Mouse (Mus musculus) adrenal gland, postnatal 25 days (tissue): ENCODE measurements around the gene Slc12a4. TPM values are rescaled to one million over a fixed set of nuclear protein-coding genes. Genes with fewer than 3 reads are reported as not detected.
"Not testable (repeated sequence)": the region's sequence is repeated elsewhere in the genome, so short reads cannot be mapped to it uniquely, and the experiment has no call there.

Experiments used
- DNase-seq: peaks from one replicate; pipeline ENCODE4 v3.0.0; 2021; ENCODE audit warnings: mixed read lengths
- long read RNA-seq: library from polyadenylated mRNA; stranded (forward); transcript quantifications from one replicate; pipeline ENCODE4 v2.0.0, GENCODE M21; 2021
- total RNA-seq: library from RNA; stranded (reverse); gene quantifications from 2 replicates; pipeline ENCODE4 v1.2.3, GENCODE M21; 2021

Slc12a4 gene
- total RNA-seq = 40.6 and 43.5 TPM in 2 replicates
- long read RNA-seq, transcript Slc12a4-202 (24 exons, 3,755 nt) = major isoform, 26 of 45 reads
- long read RNA-seq, partial matches to known transcripts = 12 of 45 reads
- long read RNA-seq, other reads (novel, unspliced or antisense) = 5 of 45 reads

- peak; percentile 88 for DNase-seq
Measured at GRCm38 (mm10) chr8:105965905-105966341, at the start of gene Slc12a4. Gene Slc12a4 (minus strand): TSS chr8:105966097.

DNA sequence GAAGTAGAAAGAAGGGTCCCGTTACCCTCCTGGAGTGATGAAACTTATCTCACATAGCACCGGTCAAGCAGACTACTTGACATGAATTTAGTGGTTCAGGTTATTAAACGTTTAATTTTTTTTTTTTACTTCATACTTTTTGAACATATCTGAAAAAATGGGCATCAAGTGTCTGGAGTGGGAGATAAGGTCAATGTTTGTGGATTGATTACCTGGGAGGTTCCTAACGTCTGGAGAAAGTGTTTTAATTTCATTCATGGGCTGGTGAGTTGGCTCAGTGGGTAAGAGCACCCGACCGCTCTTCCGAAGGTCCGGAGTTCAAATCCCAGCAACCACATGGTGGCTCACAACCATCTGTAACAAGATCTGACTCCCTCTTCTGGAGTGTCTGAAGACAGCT is 46.3 kb upstream of the Slc12a4 start:
- not testable (repeated sequence) for DNase-seq

GRCm38 (mm10) chr8:106011643-106011986 is 45.7 kb upstream of the Slc12a4 start, which contains the start of gene Ddx28:
Gene Ddx28 (minus strand): TSS chr8:106011882.
- no peak for DNase-seq

DNA sequence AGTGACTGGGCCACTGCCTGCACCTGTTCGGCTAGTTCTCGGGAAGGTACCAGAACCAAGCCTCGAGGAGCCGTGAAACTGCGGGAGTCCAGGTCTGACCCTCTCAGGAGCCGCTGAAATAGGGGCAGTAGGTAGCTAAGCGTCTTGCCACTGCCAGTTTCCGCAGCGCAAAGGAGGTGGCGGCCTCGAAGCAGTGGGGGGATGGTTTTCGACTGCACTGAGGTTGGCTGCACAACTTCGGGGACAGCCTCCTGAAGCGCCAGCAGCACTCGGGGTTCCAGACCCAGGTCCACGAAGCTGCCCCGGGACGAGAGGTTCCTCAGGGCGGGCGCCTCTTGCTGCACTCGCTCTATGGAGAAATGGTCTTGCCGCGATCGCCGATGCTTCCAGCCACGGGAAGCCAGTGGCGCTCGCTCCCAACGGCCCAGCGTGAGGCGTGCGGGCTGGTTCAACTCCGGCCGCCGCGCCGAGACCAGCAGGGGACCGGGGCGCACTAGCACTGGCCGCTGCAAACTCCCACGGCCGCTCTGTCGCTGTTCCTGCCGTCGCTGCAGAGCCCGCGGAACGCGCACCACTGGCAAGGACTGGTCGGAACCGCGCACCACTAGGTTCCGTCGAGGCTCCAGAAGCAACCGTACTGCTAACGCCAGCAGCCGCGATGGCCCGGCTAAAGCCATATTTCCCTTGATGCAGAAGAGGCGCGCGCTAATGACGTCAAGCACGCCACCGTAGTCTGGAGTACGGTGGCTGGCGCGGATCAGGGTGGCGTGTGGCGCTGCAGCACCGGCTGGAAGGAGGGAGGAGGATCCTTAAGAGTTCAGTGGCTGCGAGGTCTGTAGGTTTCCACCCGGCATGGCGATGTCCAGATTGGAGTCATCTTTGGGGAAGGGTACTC is 45.1 kb upstream of the Slc12a4 start:
- DNase-seq = peak; percentile 93

DNA sequence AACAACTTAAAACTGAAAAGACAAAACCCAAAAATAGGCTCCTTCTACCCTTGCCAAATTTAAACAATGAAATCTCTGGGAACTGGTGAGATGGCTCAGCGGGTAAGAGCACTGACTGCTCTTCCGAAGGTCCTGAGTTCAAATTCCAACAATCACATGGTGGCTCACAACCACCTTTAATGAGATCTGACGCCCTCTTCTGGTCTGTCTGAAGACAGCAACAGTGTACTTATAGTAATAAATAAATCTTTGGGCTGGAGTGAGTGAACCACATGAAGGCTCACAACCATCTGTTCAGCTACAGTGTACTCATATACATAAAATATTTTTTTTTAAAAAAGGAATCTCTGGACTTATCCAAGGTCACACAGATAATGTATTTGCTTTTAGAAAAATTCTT is 42.0 kb upstream of the Slc12a4 start:
- not testable (repeated sequence) for DNase-seq

DNA sequence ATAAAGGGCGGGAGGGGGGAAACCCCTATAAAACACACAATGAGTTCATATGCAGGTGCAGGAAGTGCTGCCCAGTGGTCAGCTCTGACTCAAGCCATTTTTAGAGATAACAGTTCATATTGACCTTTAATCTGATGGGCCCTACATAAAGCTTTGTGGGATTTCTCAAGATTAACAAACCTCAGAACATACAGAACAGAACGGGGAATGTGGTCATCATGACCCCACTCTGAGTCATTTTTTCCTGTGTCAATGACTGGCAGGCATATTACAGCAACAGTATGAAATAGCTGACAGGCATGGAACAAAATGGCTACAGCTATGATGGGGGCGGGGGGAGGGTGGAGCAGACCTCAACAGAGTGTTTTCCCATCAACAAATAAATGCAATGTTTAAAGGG is 41.2 kb upstream of the Slc12a4 start:
- DNase-seq = no peak

GRCm38 (mm10) chr8:106006413-106006812 is 40.5 kb upstream of the Slc12a4 start:
- no peak for DNase-seq

DNA sequence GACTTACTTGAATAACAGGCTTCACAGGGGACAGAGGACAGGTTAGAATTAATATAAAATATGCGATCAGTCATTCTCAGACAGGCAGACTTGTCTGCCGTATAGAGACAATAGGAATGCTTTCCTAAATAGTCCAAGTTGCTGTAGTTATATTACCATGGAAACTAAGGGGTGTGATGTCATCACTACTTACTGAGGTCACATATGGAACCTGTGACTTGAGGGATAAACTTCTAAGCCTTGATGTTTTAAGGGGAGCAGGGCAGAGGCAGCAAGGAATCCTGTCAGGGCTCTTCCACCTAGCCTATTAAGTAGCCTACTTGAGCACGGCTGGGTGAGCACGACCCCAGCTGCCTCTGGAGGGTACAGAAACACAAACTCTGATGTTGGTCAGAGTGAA is 40.0 kb upstream of the Slc12a4 start, which contains the start of gene Dpep2nb:
Dpep2nb (minus strand) TSS at position 101 of the 400 bp plus-strand sequence.
- DNase-seq = no peak

- DNase-seq = no peak
Measured at GRCm38 (mm10) chr8:106004538-106005207, 38.8 kb upstream of the Slc12a4 start.

GRCm38 (mm10) chr8:106001908-106002307 is 36.0 kb upstream of the Slc12a4 start:
- no peak for DNase-seq

DNA sequence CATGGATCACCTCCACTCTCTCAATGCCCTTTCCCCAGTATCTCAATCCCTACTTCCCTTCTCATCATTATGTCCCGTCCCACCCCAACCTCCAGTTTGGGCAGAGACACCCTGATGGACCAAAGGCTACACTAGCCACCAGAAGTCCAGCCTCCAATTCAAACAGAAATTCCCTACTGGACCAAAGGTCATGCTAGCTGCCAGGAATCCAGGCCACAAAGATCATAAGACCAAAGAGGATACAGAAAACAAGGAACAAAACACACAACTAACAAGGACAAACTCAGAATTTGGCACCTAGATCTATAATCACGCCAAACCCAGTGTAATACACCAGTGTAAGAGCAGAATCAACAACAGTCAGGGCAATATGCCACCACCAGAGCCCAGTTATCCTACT is 33.1 kb upstream of the Slc12a4 start:
- no peak for DNase-seq

GRCm38 (mm10) chr8:105996359-105996758 is 30.5 kb upstream of the Slc12a4 start:
- no peak for DNase-seq

DNA sequence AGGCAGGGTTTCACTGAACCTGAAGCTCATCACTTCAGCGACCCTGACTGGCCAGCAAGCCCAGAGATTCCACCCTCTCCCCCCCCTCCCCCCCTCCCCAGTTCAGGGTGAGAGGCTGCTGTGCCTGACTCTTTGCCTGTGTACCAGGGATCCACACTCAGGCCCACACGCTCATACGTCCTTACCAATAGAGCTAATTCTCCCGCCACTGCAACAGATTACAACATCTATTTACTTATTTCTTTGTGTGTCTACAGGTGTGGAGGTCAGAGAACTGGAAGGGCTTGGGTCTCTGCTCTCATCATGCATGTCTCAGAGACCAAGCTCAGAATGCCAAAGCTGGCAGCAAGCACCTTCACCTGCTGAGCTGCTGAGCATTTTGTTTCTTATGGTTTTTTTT is 27.3 kb upstream of the Slc12a4 start:
- no peak for DNase-seq

DNA sequence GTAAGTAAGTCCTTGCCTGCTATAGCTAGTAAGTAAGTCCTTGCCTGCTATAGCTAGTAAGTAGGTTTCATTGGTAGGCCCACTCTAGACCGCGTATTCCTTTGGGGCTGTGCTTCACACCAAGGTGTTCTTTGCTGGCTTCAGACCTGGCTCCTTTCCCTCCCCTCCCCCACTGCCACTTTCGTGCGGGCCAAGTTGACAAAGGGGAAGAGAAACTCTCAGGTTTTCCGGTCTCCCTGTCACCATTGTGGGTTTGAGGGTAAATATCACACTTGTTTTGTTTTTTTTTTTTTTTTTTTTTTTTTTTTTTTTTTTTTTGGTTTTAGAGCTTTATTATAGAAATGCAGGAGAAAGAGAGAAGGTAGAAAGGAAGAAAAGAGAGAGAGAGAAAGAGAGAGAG is 26.6 kb upstream of the Slc12a4 start:
- no peak for DNase-seq

DNA sequence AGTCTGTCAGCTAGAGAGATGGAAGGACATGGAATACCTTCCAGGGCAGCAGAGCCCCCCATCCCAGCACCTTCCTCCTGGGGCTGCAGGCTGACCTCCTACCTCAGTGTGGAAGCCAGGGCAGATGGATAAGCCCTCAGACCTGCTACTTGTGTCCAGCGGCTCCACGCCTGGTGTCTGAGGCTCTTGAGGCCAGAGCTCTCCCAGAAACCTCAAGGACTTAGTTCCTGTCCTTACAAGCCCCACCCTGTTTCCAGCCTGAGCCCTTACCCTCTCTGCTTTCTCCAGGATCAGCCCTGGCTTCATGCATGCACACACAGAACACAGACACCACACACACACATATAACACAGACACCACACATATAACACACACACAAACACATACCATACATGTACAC is 25.6 kb upstream of the Slc12a4 start:
- DNase-seq = no peak

DNA sequence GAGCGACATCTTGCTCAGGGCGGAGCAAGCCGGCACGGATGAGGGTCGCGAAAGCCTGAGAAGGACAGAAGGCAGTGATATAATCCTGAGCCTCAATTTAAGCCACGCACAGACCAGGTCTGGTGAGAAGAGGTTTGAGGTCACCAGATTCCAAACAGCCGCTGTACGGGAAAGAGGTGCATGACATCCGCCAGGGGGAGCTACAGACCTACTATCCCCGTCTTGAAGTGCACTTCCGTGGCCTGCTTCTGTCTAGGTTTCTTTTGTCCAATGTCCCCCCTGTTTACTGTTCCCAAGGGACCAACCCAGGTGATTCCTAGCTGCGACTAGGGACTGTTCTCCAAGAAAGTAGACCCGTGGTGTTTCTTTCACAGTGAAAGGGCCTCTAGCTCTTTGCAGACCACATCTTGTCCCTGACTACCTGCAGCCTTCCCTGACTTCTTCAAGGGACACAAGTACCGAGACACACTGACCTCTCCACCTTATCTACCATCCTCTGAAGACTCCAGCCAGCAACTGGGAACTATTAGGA is 25.0 kb upstream of the Slc12a4 start, which contains the start of gene Dus2:
Dus2 (plus strand) TSS at position 482 of the 532 bp plus-strand sequence.
- peak; percentile 86 for DNase-seq

- DNase-seq = no peak
Measured at GRCm38 (mm10) chr8:105988546-105988945, 22.6 kb upstream of the Slc12a4 start.

- DNase-seq = not testable (repeated sequence)
Measured at GRCm38 (mm10) chr8:105983406-105983805, 17.5 kb upstream of the Slc12a4 start.

- DNase-seq = no peak
Measured at GRCm38 (mm10) chr8:105981146-105981545, 15.2 kb upstream of the Slc12a4 start.

DNA sequence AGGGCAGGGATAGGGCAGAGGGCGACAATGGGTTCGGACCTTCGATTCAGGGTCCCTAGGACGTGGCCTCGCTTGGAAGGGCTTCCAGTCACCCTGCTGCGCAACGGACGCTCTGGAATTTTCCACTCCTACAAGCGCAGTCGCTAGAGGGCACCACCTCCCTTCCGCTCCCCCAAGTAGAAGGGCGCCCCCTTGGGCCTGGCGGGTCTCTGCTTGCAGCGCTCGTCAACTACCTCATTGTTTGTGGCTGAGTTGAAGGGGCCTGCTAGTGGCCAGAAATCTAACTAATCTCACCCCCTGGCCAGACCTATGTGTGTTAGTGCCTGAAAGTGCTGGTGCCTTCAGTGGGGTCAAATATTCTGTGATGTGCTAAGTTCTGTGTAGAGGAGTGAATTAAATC is 13.4 kb upstream of the Slc12a4 start, which contains the start of gene Dpep3:
Dpep3 (minus strand) TSS at position 105 of the 400 bp plus-strand sequence.
- no peak for DNase-seq

DNA sequence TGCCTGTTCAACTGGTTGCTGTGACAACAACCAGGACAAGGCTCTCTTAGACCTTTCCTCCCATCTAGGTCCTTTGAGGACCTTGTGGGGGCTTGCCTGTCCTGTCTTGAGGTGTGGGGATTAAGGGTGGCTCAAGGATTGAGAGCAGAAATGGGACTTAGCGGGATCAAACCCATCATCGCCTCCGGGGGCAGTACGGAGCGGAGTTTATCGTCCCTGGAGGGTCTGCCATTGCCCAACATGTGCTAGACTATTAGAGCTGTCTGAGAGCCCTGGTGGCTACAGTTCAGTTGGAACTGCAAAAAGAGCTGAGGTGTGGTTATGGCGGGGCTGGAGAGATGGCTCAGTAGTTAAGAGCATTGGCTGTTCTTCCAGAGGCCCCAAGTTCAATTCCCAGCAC is 9.5 kb upstream of the Slc12a4 start:
- DNase-seq = no peak

GRCm38 (mm10) chr8:105971019-105971720 is 5.3 kb upstream of the Slc12a4 start:
- DNase-seq = no peak
